Mouse (Mus musculus) liver, postnatal 0 days (tissue): ENCODE measurements at regions not wholly inside any gene's neighbourhood (a gene's known extent, or its start where the extent isn't known, plus 50 kb on each side); places are given as distances from the start of the nearest gene placed in this dataset.
A peak's percentile ranks its signal among the peaks of the same experiment; 100 is the strongest.

Source experiments
- ATAC-seq: fragments of 200-750 bp; cut with Nextera tagmentation; 2 replicates; pipeline ENCODE4 v1.8.0; 2017; ENCODE audit warnings: mild to moderate bottlenecking, moderate library complexity
- DNase-seq: peaks from one replicate; pipeline ENCODE4 v3.0.0-alpha.2; 2016
- H3K27ac ChIP-seq: fragments of 300-500 bp; sonication (generic); 2 replicates; pipeline ENCODE4 v1.5.1; 2014; ENCODE audit warnings: antibody characterized with exemption, moderate library complexity, mild to moderate bottlenecking, low read depth
- H3K27me3 ChIP-seq: fragments of 300-500 bp; sonication (generic); 2 replicates; pipeline ENCODE4 v1.6.1; 2014; ENCODE audit warnings: low read length, control low read depth, mixed read lengths; ENCODE audit not compliant: insufficient read depth
- H3K36me3 ChIP-seq: fragments of 300-500 bp; sonication (generic); replicated peaks from 2 replicates; pipeline ENCODE4 v1.6.1; 2014; ENCODE audit warnings: mild to moderate bottlenecking, control low read depth, low read length, moderate library complexity, mixed read lengths; ENCODE audit not compliant: insufficient read depth
- H3K4me1 ChIP-seq: fragments of 300-500 bp; sonication (generic); 2 replicates; pipeline ENCODE4 v1.6.1; 2014; ENCODE audit warnings: antibody characterized with exemption, mild to moderate bottlenecking, control low read depth; ENCODE audit not compliant: insufficient read depth
- H3K4me2 ChIP-seq: fragments of 300-500 bp; sonication (generic); 2 replicates; pipeline ENCODE4 v1.6.1; 2014; ENCODE audit warnings: low read depth, mild to moderate bottlenecking, low read length, moderate library complexity, mixed read lengths
- H3K4me3 ChIP-seq: fragments of 300-500 bp; sonication (generic); 2 replicates; pipeline ENCODE4 v1.5.1; 2014; ENCODE audit warnings: low read depth, low read length
- H3K9ac ChIP-seq: fragments of 300-500 bp; sonication (generic); replicated peaks from 2 replicates; pipeline ENCODE4 v1.6.1; 2014; ENCODE audit warnings: mild to moderate bottlenecking, moderate library complexity
- H3K9me3 ChIP-seq: fragments of 300-500 bp; sonication (generic); 2 replicates; pipeline ENCODE4 v1.6.1; 2016; ENCODE audit warnings: mild to moderate bottlenecking, control low read depth, low read length, mixed read lengths
- CTCF ChIP-seq: sonication (generic); IDR thresholded peaks from 2 replicates; pipeline ENCODE4 v1.5.1; 2016; ENCODE audit warnings: antibody characterized with exemption, low read depth
- EP300 ChIP-seq: IDR thresholded peaks from 2 replicates; pipeline ENCODE4 v1.6.1; 2016; ENCODE audit warnings: antibody characterized with exemption, low read depth, mild to moderate bottlenecking
- WGBS: fragments of 180-500 bp; shearing (Covaris S2); extraction: QIAGEN DNeasy Blood & Tissue Kit; methylation state at CpG from one replicate; pipeline ENCODE4 v1.1.7; 2014; ENCODE audit not compliant: insufficient replicate concordance; 5-methylcytosine and 5-hydroxymethylcytosine counted together

GRCm38 (mm10) chr5:126680262-126680661 is 561.3 kb upstream of the Tmem132c start:
- 64% methylated on average over 6 of the region's 6 CpGs for WGBS
- no peak for ATAC-seq
- DNase-seq: no peak
- TF ChIP-seq EP300 (no peak), CTCF (no peak)
- Histone ChIP-seq H3K27me3 (no peaks in the 10 kb centered on the region), H3K4me3 (no peak overlapping the region), H3K4me2 (no peak overlapping the region), H3K4me1 (no peaks in the 10 kb centered on the region), H3K27ac (no peak overlapping the region), H3K9ac (no peak overlapping the region), H3K9me3 (no peaks in the 10 kb centered on the region), H3K36me3 (no peaks in the 10 kb centered on the region)

GRCm38 (mm10) chr5:126699314-126699713 is 542.3 kb upstream of the Tmem132c start:
- TF ChIP-seq CTCF (peak; percentile 31), EP300 (no peak)
- Histone ChIP-seq H3K9ac (no peak overlapping the region), H3K27ac (no peak overlapping the region), H3K27me3 (no peaks in the 10 kb centered on the region), H3K4me1 (no peaks in the 10 kb centered on the region), H3K9me3 (no peaks in the 10 kb centered on the region), H3K4me2 (no peak overlapping the region), H3K4me3 (no peak overlapping the region), H3K36me3 (no peaks in the 10 kb centered on the region)
- ATAC-seq: no peak
- no peak for DNase-seq
- WGBS: 46% methylated on average over 4 of the region's 4 CpGs

- Histone ChIP-seq H3K9me3 (0 out of 2 replicates have a peak, but pooled peaks cover 6% of the 10 kb centered on the region), H3K36me3 (no peaks in the 10 kb centered on the region), H3K27me3 (no peaks in the 10 kb centered on the region), H3K4me2 (no peak overlapping the region), H3K4me1 (no peaks in the 10 kb centered on the region), H3K9ac (no peak overlapping the region), H3K4me3 (no peak overlapping the region), H3K27ac (no peak overlapping the region)
- TF ChIP-seq EP300: no peak
- TF ChIP-seq CTCF: no peak
- 71% methylated on average over 8 of the region's 8 CpGs for whole genome bisulfite sequencing
- no peak for DNase-seq
- no peak for ATAC-seq
These were observed 537.9 kb upstream of the Tmem132c start for GRCm38 (mm10) chr5:126703516-126704282.

GRCm38 (mm10) chr5:126705871-126706270 is 535.7 kb upstream of the Tmem132c start:
- no peak for TF ChIP-seq EP300
- TF ChIP-seq CTCF: no peak
- no peak for ATAC-seq
- Histone ChIP-seq H3K4me1 (no peaks in the 10 kb centered on the region), H3K4me2 (no peak overlapping the region), H3K36me3 (no peaks in the 10 kb centered on the region), H3K27me3 (no peaks in the 10 kb centered on the region), H3K27ac (no peak overlapping the region), H3K9ac (no peak overlapping the region), H3K9me3 (peaks cover 6% of the 10 kb centered on the region; the same call in 1 of the 2 replicates), H3K4me3 (no peak overlapping the region)
- 52% methylated on average over 11 of the region's 11 CpGs for whole genome bisulfite sequencing
- no peak for DNase-seq

GRCm38 (mm10) chr5:126706701-126707100 is 534.9 kb upstream of the Tmem132c start:
- Histone ChIP-seq H3K9me3 (peaks cover 6% of the 10 kb centered on the region; the same call in 1 of the 2 replicates), H3K27me3 (no peaks in the 10 kb centered on the region), H3K36me3 (no peaks in the 10 kb centered on the region), H3K4me1 (no peaks in the 10 kb centered on the region), H3K4me2 (no peak overlapping the region), H3K27ac (no peak overlapping the region), H3K4me3 (no peak overlapping the region), H3K9ac (no peak overlapping the region)
- ATAC-seq (no peak), DNase-seq (no peak)
- no peak for TF ChIP-seq CTCF
- TF ChIP-seq EP300: no peak
- 73% methylated on average over 4 of the region's 4 CpGs for WGBS

GRCm38 (mm10) chr5:126714672-126715071 is 526.9 kb upstream of the Tmem132c start:
- Histone ChIP-seq H3K4me1 (no peaks in the 10 kb centered on the region), H3K9me3 (peaks cover 2% of the 10 kb centered on the region; the same call in 1 of the 2 replicates), H3K4me2 (no peak overlapping the region), H3K27me3 (no peaks in the 10 kb centered on the region), H3K4me3 (no peak overlapping the region), H3K27ac (no peak overlapping the region), H3K36me3 (no peaks in the 10 kb centered on the region), H3K9ac (no peak overlapping the region)
- DNase-seq (no peak), ATAC-seq (no peak)
- 38% methylated on average over 6 of the region's 6 CpGs for WGBS
- no peak for TF ChIP-seq EP300
- TF ChIP-seq CTCF: no peak

GRCm38 (mm10) chr5:126718421-126718820 is 523.2 kb upstream of the Tmem132c start:
- Histone ChIP-seq H3K9me3 (0 out of 2 replicates have a peak, but pooled peaks cover 2% of the 10 kb centered on the region), H3K27ac (no peak overlapping the region), H3K4me3 (no peak overlapping the region), H3K27me3 (no peaks in the 10 kb centered on the region), H3K36me3 (no peaks in the 10 kb centered on the region), H3K4me1 (no peaks in the 10 kb centered on the region), H3K9ac (no peak overlapping the region), H3K4me2 (no peak overlapping the region)
- DNase-seq (no peak), ATAC-seq (no peak)
- 83% methylated on average over 2 of the region's 2 CpGs for WGBS
- TF ChIP-seq EP300: no peak
- TF ChIP-seq CTCF: no peak
